Mouse (Mus musculus): ENCODE measurements around the gene Sc5d.

Gene Sc5d

GRCm38 (mm10) chr9:42260481-42260880 is 3.6 kb downstream of the Sc5d start:
- DNase-seq (ENCODE audit: low spot score in 2 of 2) = no peak

GRCm38 (mm10) chr9:42249112-42249511 is 14.9 kb downstream of the Sc5d start:
- peak; percentile 21 to 23 for DNase-seq (ENCODE audit: low spot score in 2 of 2)

GRCm38 (mm10) chr9:42246688-42247087 is 17.4 kb downstream of the Sc5d start:
- DNase-seq (ENCODE audit: low spot score in 2 of 2) = no peak

GRCm38 (mm10) chr9:42244173-42244572 is 19.9 kb downstream of the Sc5d start:
- no peak for DNase-seq (ENCODE audit: low spot score in 2 of 2)

DNA sequence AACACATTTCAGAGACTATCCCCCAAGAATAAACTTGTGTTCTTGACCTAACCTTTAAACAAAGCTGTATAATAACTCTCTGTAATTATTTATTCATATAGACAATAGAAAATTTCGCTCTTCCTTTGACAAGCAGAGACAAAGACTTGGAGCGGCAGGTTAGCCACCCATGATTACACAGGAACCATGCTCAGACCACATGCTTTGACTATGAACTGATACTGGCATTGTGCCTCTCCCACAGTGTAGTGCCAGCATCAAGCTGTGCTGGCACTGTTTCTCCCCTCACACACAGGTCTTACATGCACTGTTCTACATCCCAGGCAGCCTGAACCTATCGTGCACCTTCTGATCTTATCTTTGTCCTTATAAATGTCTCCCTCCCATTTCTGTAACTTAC is 23.0 kb downstream of the Sc5d start:
- no peak for DNase-seq (ENCODE audit: low spot score in 2 of 2)

- peak; percentile 34 to 61 for DNase-seq (ENCODE audit: low spot score in 2 of 2)
These were observed 23.5 kb downstream of the Sc5d start for GRCm38 (mm10) chr9:42240583-42240992.

DNA sequence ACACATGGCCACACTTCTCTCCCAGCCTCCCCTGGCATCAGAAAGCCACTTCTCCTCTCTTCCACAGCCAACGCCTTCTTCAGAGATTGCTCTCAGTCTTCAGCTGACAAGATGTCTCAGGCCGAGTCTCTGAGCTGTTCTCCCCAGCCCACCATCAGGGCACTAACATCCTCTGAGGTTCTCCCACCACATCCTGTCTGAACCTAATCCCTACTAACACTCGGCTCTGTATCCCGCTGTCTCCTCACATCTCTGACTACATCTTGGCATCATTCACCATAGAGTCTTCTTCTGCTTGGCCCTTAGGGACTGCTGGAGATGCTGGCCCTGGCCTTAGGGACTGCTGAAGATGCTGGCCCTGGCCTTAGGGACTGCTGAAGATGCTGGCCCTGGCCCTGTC is 25.2 kb downstream of the Sc5d start:
- DNase-seq (ENCODE audit: low spot score in 2 of 2) = no peak

DNA sequence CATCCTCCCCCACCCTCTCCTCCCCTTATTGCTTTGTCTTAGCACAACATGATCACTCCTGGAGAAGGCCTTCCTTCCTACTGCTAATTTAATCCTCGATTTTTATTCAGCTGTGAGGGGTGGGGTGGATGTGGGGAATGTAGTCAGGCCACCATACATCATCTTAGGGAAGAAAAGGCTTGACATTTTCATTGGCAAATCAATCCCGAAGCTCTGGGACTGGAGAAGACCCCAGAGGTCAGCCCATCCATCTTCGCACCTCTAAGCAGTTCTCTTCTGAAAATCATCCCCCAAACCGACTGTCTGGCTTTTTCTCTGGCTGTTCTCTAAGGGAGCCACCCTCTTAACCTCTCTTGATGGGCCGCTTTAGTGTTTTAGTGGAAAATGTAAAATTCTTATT is 32.9 kb downstream of the Sc5d start:
- DNase-seq (ENCODE audit: low spot score in 2 of 2) = no peak

GRCm38 (mm10) chr9:42230333-42230732 is 33.7 kb downstream of the Sc5d start:
- no peak for DNase-seq (ENCODE audit: low spot score in 2 of 2)

DNA sequence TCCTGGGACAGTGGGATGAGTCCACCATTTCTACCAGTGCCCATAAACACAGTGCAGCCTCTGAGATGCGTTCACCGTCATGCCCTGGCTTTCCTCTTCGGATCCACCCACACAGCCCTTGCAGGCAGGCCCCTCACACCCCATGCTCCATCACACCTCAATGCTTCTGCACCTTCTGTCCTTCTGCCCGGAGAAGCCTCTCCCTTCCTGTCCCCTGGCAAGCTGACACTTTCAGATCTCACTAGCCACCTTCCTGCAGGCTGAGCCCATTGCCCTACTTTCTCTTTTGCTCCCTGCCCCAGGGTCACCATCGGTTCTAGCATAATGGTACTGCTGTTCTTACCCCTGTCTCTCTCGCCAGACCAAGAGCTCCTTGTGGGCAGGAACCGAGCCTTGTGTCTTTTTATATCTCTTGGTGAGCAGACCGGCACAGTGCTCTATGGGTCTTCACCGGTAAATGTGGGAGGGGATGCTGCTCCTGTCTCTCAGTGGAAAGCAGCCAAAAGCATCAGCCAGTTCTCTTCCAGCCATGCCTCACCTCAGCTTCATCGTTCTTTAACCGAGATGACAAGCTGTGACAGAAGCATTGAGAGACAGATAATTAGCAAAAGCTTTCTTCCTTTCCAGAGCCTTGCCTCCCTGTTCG is 34.5 kb downstream of the Sc5d start:
- DNase-seq (ENCODE audit: low spot score in 2 of 2) = no peak

DNA sequence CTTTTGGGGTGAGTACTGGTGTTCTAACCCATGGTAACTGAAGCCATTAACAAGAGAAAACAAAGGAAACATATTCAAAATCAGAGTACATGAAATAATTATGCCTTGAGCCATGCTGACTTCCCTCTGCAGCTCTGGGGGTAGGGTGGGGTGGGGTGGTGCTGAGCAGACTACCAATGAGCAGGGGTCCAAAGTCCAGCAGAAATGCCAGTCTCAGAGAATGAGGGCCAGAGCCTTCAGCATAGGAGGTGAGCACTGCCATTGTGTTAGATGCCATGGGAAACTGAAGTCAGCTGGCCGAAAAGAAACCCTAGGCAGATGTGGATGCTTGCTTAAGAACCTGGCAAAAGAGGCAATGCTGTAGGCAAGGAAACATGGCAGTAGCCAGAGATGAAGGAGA is 36.3 kb downstream of the Sc5d start:
- DNase-seq (ENCODE audit: low spot score in 2 of 2) = no peak

GRCm38 (mm10) chr9:42219001-42219660 is 44.9 kb downstream of the Sc5d start:
- no peak for DNase-seq (ENCODE audit: low spot score in 2 of 2)

- no peak for DNase-seq (ENCODE audit: low spot score in 2 of 2)
These were observed 46.4 kb downstream of the Sc5d start for GRCm38 (mm10) chr9:42217685-42218084.

DNA sequence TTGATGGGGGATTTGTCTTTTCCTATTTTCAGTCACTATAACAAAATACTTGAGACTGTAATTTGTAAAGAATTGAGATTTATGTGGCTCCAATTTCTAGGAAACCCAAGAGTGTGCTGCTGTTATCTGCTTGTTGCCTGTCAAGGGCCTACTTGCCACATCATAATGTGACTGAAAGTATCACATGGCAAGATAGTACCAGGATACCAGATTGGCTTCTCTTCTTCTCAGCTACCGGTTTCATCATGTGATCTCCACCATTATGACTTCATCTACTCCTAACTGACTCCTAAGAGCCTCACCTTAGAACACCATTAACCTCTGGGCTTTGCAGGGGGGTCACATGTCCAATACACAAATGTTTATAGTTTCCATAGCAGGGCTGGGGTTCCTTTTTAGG is 49.9 kb downstream of the Sc5d start:
- DNase-seq (ENCODE audit: low spot score in 2 of 2) = no peak

- DNase-seq (ENCODE audit: low spot score in 2 of 2) = no peak
These were observed 50.9 kb downstream of the Sc5d start for GRCm38 (mm10) chr9:42213142-42213541.

DNA sequence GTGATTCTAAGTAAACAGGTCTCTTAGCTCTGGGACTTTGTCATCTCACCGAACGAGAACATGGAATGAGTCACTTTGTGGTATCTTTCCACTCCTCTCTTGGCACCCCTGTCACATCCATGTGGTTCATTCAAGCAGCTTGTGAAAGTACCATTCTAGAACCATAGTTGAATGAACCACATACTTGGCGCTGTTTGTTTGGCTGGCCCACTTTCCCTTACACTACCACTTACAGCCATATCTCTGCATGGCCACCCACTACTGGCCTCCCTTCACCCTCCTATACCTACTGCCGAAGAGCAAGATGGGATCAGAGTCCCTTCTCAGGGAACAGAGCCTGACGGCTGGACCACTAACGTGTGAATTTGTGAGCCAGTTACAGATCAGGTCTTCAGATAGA is 54.4 kb downstream of the Sc5d start:
- DNase-seq (ENCODE audit: low spot score in 2 of 2) = no peak

DNA sequence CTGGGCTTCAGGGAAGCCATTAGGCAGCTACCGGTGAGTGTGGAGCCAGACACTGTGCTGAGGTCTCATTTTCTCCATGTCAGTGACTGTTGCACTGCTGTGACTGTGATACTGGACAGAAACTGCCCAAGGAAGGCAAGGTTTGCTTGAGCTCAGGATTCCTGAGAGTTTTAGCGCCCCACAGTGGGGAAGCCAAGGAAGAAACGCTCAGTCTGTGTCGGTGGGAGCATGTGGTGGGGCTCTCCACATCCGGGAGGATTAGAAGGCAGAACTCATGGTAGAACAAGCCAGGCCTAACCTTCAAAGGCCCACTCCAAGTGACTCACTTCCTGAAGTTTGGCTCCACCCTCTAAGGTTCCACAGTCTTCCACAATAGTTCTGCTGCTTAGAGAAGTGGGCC is 55.6 kb downstream of the Sc5d start:
- peak in 1 of 2 experiments; percentile 3 for DNase-seq (ENCODE audit: low spot score in 2 of 2)

- no peak for DNase-seq (ENCODE audit: low spot score in 2 of 2)
These were observed 57.3 kb downstream of the Sc5d start for GRCm38 (mm10) chr9:42206750-42207149.

GRCm38 (mm10) chr9:42202271-42202670 is 61.8 kb downstream of the Sc5d start:
- DNase-seq (ENCODE audit: low spot score in 2 of 2) = no peak
